Mouse (Mus musculus): ENCODE results near the gene Bend5. TPM values are rescaled to one million over a fixed set of nuclear protein-coding genes. Genes with fewer than 3 reads are reported as not detected.

The Bend5 gene
- 0.50 and 0.71 TPM in 2 replicates for polyA plus RNA-seq (2012; rRNA removed)

GRCm38 (mm10) chr4:111414818-111415488 is at the start of gene Bend5:
Bend5 (plus strand) TSS chr4:111415006.

Measured in liver, embryonic 18 days (tissue).